Mouse (Mus musculus) megakaryocyte progenitor cell, adult 5-6 weeks (primary cell): ENCODE results near the gene Dmtf1. TPM values are rescaled to one million over a fixed set of nuclear protein-coding genes. Genes with fewer than 3 reads are reported as not detected.

Source experiments
- total RNA-seq, 2 experiments: library from RNA; stranded (forward) in 1 of 2; stranded (reverse) in 1 of 2; fragments of 157-497, 149-512 nt in 1 of 2; fragments of 200-1000 nt in 1 of 2; gene quantifications; 2 replicates each; pipeline versions ENCODE4 v1.2.3 to v1.2.4; 2015 to 2017

The Dmtf1 gene
- total RNA-seq, 2 experiments from 2014 or later, result 32.8 to 36.9 TPM

Other genes starting within 250 kb of the Dmtf1 start
- gene Crot, start 164.5 kb downstream of the Dmtf1 start, total RNA-seq (2015), result 27.5 and 28.5 TPM in 2 replicates
- 36.1 and 44.7 TPM in 2 replicates for gene Crot, start 164.5 kb downstream of the Dmtf1 start, total RNA-seq (2017)
- 30.1 and 30.4 TPM in 2 replicates for gene Tmem243, start 61.1 kb downstream of the Dmtf1 start, total RNA-seq (2015)
- gene Tmem243, start 61.1 kb downstream of the Dmtf1 start, total RNA-seq (2017), result 18.3 and 19.9 TPM in 2 replicates
- gene 9330182L06Rik, start 104.3 kb upstream of the Dmtf1 start, total RNA-seq (2015), result 1.0 and 1.7 TPM in 2 replicates
- gene 9330182L06Rik, start 104.3 kb upstream of the Dmtf1 start, total RNA-seq (2017), result 1.0 and 2.1 TPM in 2 replicates